Mouse (Mus musculus) layer of hippocampus, adult 18-20 months (tissue): ENCODE results near the gene Vmn1r70. TPM values are rescaled to one million over a fixed set of nuclear protein-coding genes. Genes with fewer than 3 reads are reported as not detected.

Experiments used
- DNase-seq, 2 experiments: peaks; one replicate each; pipeline ENCODE4 v3.0.0; 2022; ENCODE audit warnings: low spot score in 2 of 2
- long read RNA-seq: library from polyadenylated mRNA; stranded (forward); transcript quantifications from one replicate; pipeline ENCODE4 v2.0.0, GENCODE M21; 2021
- total RNA-seq, 2 experiments: library from RNA; stranded (reverse); gene quantifications; 2 replicates each; pipeline ENCODE4 v1.2.3; 2021

Vmn1r70 gene
- not detected for total RNA-seq
- long read RNA-seq = 0 reads

DNA sequence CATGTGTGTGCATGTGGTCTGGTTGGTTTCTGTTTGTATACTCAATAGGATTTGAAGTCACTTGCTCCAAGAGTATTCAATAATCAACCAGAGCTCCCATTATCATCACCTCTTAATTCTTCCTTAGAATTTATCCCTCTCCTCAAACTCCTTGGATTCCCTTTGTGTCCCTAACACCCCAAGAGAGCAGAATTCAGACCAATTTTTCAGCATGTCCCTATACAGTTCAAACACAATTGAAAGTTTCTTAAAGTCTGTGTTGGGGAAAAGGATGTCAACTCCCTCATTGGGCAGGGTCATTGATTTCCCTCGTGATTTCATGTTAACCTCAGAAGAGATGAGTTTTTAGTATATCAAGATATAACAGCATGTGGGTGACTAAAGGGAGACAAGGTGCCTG is at the start of gene Vmn1r70:
Vmn1r70 (plus strand) TSS at position 301 of the 400 bp plus-strand sequence.
- no peak for DNase-seq

DNA sequence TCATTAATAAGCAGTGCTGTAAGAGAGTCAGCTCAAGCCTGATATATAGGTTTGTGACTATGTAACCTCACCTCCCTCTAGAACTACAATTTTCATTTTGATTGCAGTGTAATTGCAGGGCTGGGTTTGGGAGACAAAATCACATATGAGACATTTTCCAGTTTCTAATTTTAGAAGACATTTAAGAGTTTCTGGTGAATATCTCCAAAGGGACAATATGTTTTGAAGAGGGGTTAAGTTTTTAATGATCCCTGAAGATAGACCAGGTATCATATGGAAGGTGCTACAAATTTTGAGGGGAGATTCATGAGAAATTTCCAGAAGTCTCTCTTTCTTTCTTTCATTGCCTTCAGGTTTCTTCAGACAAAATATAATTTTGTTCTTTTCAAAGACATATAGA is 17.8 kb upstream of the Vmn1r70 start, which contains the start of gene Vmn1r69:
Vmn1r69 (minus strand) TSS at position 101 of the 400 bp plus-strand sequence.
- DNase-seq = no peak

Other genes with a start within 250 kb of the Vmn1r70 start
- gene Vmn1r67, start 188.2 kb upstream of the Vmn1r70 start, total RNA-seq = not detected
- 10 to 100 TPM; 15.8 to 15.9 TPM for gene Zik1, start 136.1 kb upstream of the Vmn1r70 start, total RNA-seq
- gene Vmn1r68, start 73.0 kb upstream of the Vmn1r70 start, total RNA-seq = not detected
- not detected for gene Vmn1r69, start 17.9 kb upstream of the Vmn1r70 start, total RNA-seq
- gene Nlrp4b, start 56.3 kb downstream of the Vmn1r70 start, total RNA-seq = not detected
- not detected for gene Vmn1r71, start 122.8 kb downstream of the Vmn1r70 start, total RNA-seq